Mouse (Mus musculus): ENCODE results near the gene Hlcs. TPM values are rescaled to one million over a fixed set of nuclear protein-coding genes. Genes with fewer than 3 reads are reported as not detected.
A peak's percentile ranks its signal among the peaks of the same experiment; 100 is the strongest.
"Not testable (repeated sequence)": the region's sequence is repeated elsewhere in the genome, so short reads cannot be mapped to it uniquely, and the experiment has no call there.

The Hlcs gene
- 1 to 10 TPM; 6.0 to 6.3 TPM for total RNA-seq (2021)
- long read RNA-seq, experiment 1, full-length matches to known transcripts = 3 of 7 reads
- long read RNA-seq, experiment 1, partial matches to known transcripts = 1 of 7 reads
- long read RNA-seq, experiment 1, other reads (novel, unspliced or antisense) = 3 of 7 reads
- long read RNA-seq, experiment 2, full-length matches to known transcripts = 1 of 6 reads
- long read RNA-seq, experiment 2, partial matches to known transcripts = 1 of 6 reads
- long read RNA-seq, experiment 2, other reads (novel, unspliced or antisense) = 4 of 6 reads

GRCm38 (mm10) chr16:94313229-94314030 lies at the start of gene Hlcs:
Gene Hlcs (minus strand): TSS chr16:94313571.
- intact Hi-C loops (cut with DNase I) = loop anchor here (2.0 to 5.0 kb wide), 2 partner anchors 41 to 57 kb away; partner anchors contain the start of genes Pigp and Ttc3
- peak; percentile 99 to 100 for DNase-seq

- DNase-seq = peak; percentile 48 to 52
- intact Hi-C loops (cut with DNase I) = no loop called here
These were observed 49.0 kb upstream of the Hlcs start for GRCm38 (mm10) chr16:94362174-94362873.

GRCm38 (mm10) chr16:94360578-94361350 lies 47.4 kb upstream of the Hlcs start:
- intact Hi-C loops (cut with DNase I) = no loop called here
- DNase-seq = no peak

GRCm38 (mm10) chr16:94358091-94358490 lies 44.7 kb upstream of the Hlcs start:
- no peak for DNase-seq
- intact Hi-C loops (cut with DNase I) = no loop called here

- DNase-seq = no peak
- intact Hi-C loops (cut with DNase I) = no loop called here
These were observed 43.6 kb upstream of the Hlcs start for GRCm38 (mm10) chr16:94356776-94357494.

- intact Hi-C loops (cut with DNase I) = no loop called here
- no peak for DNase-seq
These were observed 42.7 kb upstream of the Hlcs start for GRCm38 (mm10) chr16:94356046-94356445.

GRCm38 (mm10) chr16:94354450-94354849 lies 41.1 kb upstream of the Hlcs start:
- no peak for DNase-seq
- intact Hi-C loops (cut with DNase I) = no loop called here

- DNase-seq = no peak
- intact Hi-C loops (cut with DNase I) = no loop called here
These were observed 36.9 kb upstream of the Hlcs start for GRCm38 (mm10) chr16:94350287-94350677.

- intact Hi-C loops (cut with DNase I) = no loop called here
- no peak for DNase-seq
These were observed 36.4 kb upstream of the Hlcs start for GRCm38 (mm10) chr16:94349588-94350286.

GRCm38 (mm10) chr16:94348779-94349178 lies 35.4 kb upstream of the Hlcs start:
- intact Hi-C loops (cut with DNase I) = no loop called here
- DNase-seq = no peak

- intact Hi-C loops (cut with DNase I) = no loop called here
- no peak for DNase-seq
These were observed 33.8 kb upstream of the Hlcs start for GRCm38 (mm10) chr16:94347080-94347731.

GRCm38 (mm10) chr16:94345733-94346132 lies 32.4 kb upstream of the Hlcs start:
- no peak for DNase-seq
- intact Hi-C loops (cut with DNase I) = no loop called here

- DNase-seq; intact Hi-C loops (cut with DNase I): not testable (repeated sequence)
These were observed 26.1 kb upstream of the Hlcs start for GRCm38 (mm10) chr16:94339164-94340160.

- no peak for DNase-seq
- intact Hi-C loops (cut with DNase I) = no loop called here
These were observed 22.3 kb upstream of the Hlcs start for GRCm38 (mm10) chr16:94335656-94336055.

- intact Hi-C loops (cut with DNase I) = loop anchor here (1.0 to 5.0 kb wide), 2 partner anchors 63 to 300 kb away; no protein-coding TSS in a partner anchor
- DNase-seq = peak; percentile 72 to 81
These were observed 18.5 kb upstream of the Hlcs start for GRCm38 (mm10) chr16:94331886-94332252.

GRCm38 (mm10) chr16:94331233-94331885 lies 18.0 kb upstream of the Hlcs start:
- intact Hi-C loops (cut with DNase I) = loop anchor here (5.0 kb wide), 1 partner anchor 299 kb away; no protein-coding TSS in a partner anchor

GRCm38 (mm10) chr16:94330429-94330828 lies 17.1 kb upstream of the Hlcs start:
- intact Hi-C loops (cut with DNase I) = loop anchor here (5.0 kb wide), 1 partner anchor 298 kb away; no protein-coding TSS in a partner anchor
- no peak for DNase-seq

More at GRCm38 (mm10) chr16:94331233-94331885, 18.0 kb upstream of the Hlcs start:
- DNase-seq = no peak

Data from heart, postnatal 14 days (tissue).